Mouse (Mus musculus) CH12.LX (cell line): Measurements from ENCODE around the gene Hyal4. TPM values are rescaled to one million over a fixed set of nuclear protein-coding genes. Genes with fewer than 3 reads are reported as not detected.

Experiments used
- DNase-seq: peaks from one replicate; pipeline ENCODE4 v3.0.0-alpha.2; 2013; ENCODE audit errors: extremely low read depth
- H3K27ac ChIP-seq: 2 replicates; pipeline ENCODE4 v1.5.1; 2012; ENCODE audit warnings: low read depth, mild to moderate bottlenecking, control low read depth, moderate library complexity; ENCODE audit not compliant: insufficient read depth
- H3K27me3 ChIP-seq: replicated peaks from 2 replicates; pipeline ENCODE3; 2012; ENCODE audit warnings: inconsistent platforms
- H3K36me3 ChIP-seq, 2 experiments: replicated peaks in 1 of 2; 2 replicates each; pipeline versions ENCODE3 to v1.6.1; 2012; ENCODE audit warnings: inconsistent platforms in 1 of 2, low read length in 1 of 2, mild to moderate bottlenecking in 1 of 2, mixed read lengths in 1 of 2, moderate library complexity in 1 of 2; ENCODE audit not compliant: control insufficient read depth in 1 of 2, insufficient read depth in 1 of 2
- H3K4me1 ChIP-seq, 2 experiments: 2 replicates each; pipeline ENCODE4 v1.6.1; 2012; ENCODE audit warnings: inconsistent platforms in 1 of 2, moderate library complexity in 1 of 2; ENCODE audit not compliant: insufficient read depth in 2 of 2, control insufficient read depth in 1 of 2
- H3K4me2 ChIP-seq: 2 replicates; pipeline ENCODE4 v1.6.1; 2012; ENCODE audit warnings: low read depth, mild to moderate bottlenecking, control low read depth; ENCODE audit not compliant: poor library complexity, insufficient read depth, severe bottlenecking
- H3K4me3 ChIP-seq, 3 experiments: fragments of 150-350 bp in 1 of 3; sonication (generic) in 1 of 3; replicated peaks in 1 of 3; 2 replicates each; pipeline versions ENCODE3 to v1.5.1; 2011 to 2012; ENCODE audit warnings: low read depth in 2 of 3, low read length in 2 of 3, mild to moderate bottlenecking in 2 of 3, moderate library complexity in 2 of 3, control low read depth in 1 of 3, improper control_type of control experiment in 1 of 3, inconsistent platforms in 1 of 3, mixed read lengths in 1 of 3; ENCODE audit not compliant: poor library complexity in 1 of 3
- H3K79me2 ChIP-seq: replicated peaks from 2 replicates; pipeline ENCODE4 v1.6.1; 2012; ENCODE audit warnings: mild to moderate bottlenecking, moderate library complexity; ENCODE audit not compliant: control insufficient read depth, poor library complexity, insufficient read depth, severe bottlenecking; ENCODE audit errors: extremely low read depth
- H3K9ac ChIP-seq: 2 replicates; pipeline ENCODE4 v1.6.1; 2012; ENCODE audit warnings: low read depth, mild to moderate bottlenecking, control low read depth, moderate library complexity; ENCODE audit not compliant: insufficient read depth
- H3K9me3 ChIP-seq: replicated peaks from 2 replicates; pipeline ENCODE3; 2012; ENCODE audit warnings: low read length, inconsistent platforms, mixed read lengths
- BHLHE40 ChIP-seq: IDR thresholded peaks from 2 replicates; pipeline ENCODE4 v1.6.1; 2011; ENCODE audit warnings: mild to moderate bottlenecking, low read depth, low read length, improper control_type of control experiment
- CHD1 ChIP-seq: IDR thresholded peaks from 2 replicates; pipeline ENCODE4 v1.6.1; 2012; ENCODE audit warnings: low read depth, low read length, improper control_type of control experiment, inconsistent platforms
- CHD2 ChIP-seq: IDR thresholded peaks from 2 replicates; pipeline ENCODE4 v1.6.1; 2011; ENCODE audit warnings: low read length, improper control_type of control experiment
- CTCF ChIP-seq, 2 experiments: IDR thresholded peaks in 1 of 2; conservative IDR thresholded peaks in 1 of 2; 2 replicates each; pipeline ENCODE4 v1.5.1; 2011 to 2012; ENCODE audit warnings: low read depth in 2 of 2, low read length in 2 of 2, improper control_type of control experiment in 1 of 2, inconsistent platforms in 1 of 2, mild to moderate bottlenecking in 1 of 2, moderate library complexity in 1 of 2
- EP300 ChIP-seq: IDR thresholded peaks from 2 replicates; pipeline ENCODE4 v1.6.1; 2011; ENCODE audit warnings: low read length, improper control_type of control experiment
- ETS1 ChIP-seq: conservative IDR thresholded peaks from 2 replicates; pipeline ENCODE4 v1.6.1; 2012; ENCODE audit warnings: low read depth, mild to moderate bottlenecking, inconsistent platforms, low read length, improper control_type of control experiment, moderate library complexity
- GABPA ChIP-seq: IDR thresholded peaks from 2 replicates; pipeline ENCODE4 v1.6.1; 2012; ENCODE audit warnings: low read depth, low read length, improper control_type of control experiment, inconsistent platforms; ENCODE audit not compliant: insufficient replicate concordance
- JUN ChIP-seq: IDR thresholded peaks from 2 replicates; pipeline ENCODE4 v1.6.1; 2011; ENCODE audit warnings: low read depth, mild to moderate bottlenecking, low read length, improper control_type of control experiment, moderate library complexity; ENCODE audit not compliant: insufficient read depth
- JUND ChIP-seq: conservative IDR thresholded peaks from 2 replicates; pipeline ENCODE4 v1.6.1; 2011; ENCODE audit warnings: low read depth, low read length, improper control_type of control experiment
- KAT2A ChIP-seq: IDR thresholded peaks from 2 replicates; pipeline ENCODE4 v1.6.1; 2012; ENCODE audit warnings: low read length, improper control_type of control experiment, inconsistent platforms; ENCODE audit not compliant: insufficient replicate concordance
- MAFK ChIP-seq: IDR thresholded peaks from 2 replicates; pipeline ENCODE4 v1.6.1; 2011; ENCODE audit warnings: low read length, improper control_type of control experiment; ENCODE audit not compliant: insufficient replicate concordance
- MXI1 ChIP-seq: IDR thresholded peaks from 2 replicates; pipeline ENCODE4 v1.6.1; 2011; ENCODE audit warnings: mild to moderate bottlenecking, low read depth, low read length, improper control_type of control experiment
- NRF1 ChIP-seq: IDR thresholded peaks from 2 replicates; pipeline ENCODE4 v1.6.1; 2014; ENCODE audit warnings: low read depth, mild to moderate bottlenecking, inconsistent platforms, low read length, improper control_type of control experiment, moderate library complexity
- POLR2AphosphoS2 ChIP-seq: IDR thresholded peaks from 2 replicates; pipeline ENCODE4 v1.6.1; 2011; ENCODE audit warnings: low read depth, low read length, improper control_type of control experiment
- RAD21 ChIP-seq: IDR thresholded peaks from 2 replicates; pipeline ENCODE4 v1.6.1; 2011; ENCODE audit warnings: low read depth, mild to moderate bottlenecking, low read length, improper control_type of control experiment, moderate library complexity
- SMC3 ChIP-seq: IDR thresholded peaks from 2 replicates; pipeline ENCODE4 v1.6.1; 2011; ENCODE audit warnings: low read depth, low read length, improper control_type of control experiment
- TCF12 ChIP-seq: IDR thresholded peaks from 2 replicates; pipeline ENCODE4 v1.6.1; 2014; ENCODE audit warnings: low read depth, mild to moderate bottlenecking, inconsistent platforms, low read length, improper control_type of control experiment
- UBTF ChIP-seq: IDR thresholded peaks from 2 replicates; pipeline ENCODE4 v1.6.1; 2012; ENCODE audit warnings: low read depth, mild to moderate bottlenecking, inconsistent platforms, low read length, improper control_type of control experiment, moderate library complexity
- USF1 ChIP-seq: IDR thresholded peaks from 2 replicates; pipeline ENCODE4 v1.6.1; 2014; ENCODE audit warnings: low read depth, mild to moderate bottlenecking, inconsistent platforms, low read length, improper control_type of control experiment
- ZKSCAN1 ChIP-seq: IDR thresholded peaks from 2 replicates; pipeline ENCODE4 v1.6.1; 2012; ENCODE audit warnings: low read depth, inconsistent platforms, low read length, improper control_type of control experiment, borderline replicate concordance
- ZMIZ1 ChIP-seq: IDR thresholded peaks from 2 replicates; pipeline ENCODE4 v1.6.1; 2012; ENCODE audit warnings: low read depth, mild to moderate bottlenecking, inconsistent platforms, low read length, improper control_type of control experiment
- dilution Hi-C: fragments of 300-500 bp; cut with MboI; formaldehyde crosslinking; loops from 2 replicates; pipeline ENCODE4 v1.14.3; 2020; ENCODE audit warnings: low sequenced_read_pairs; ENCODE audit not compliant: extremely low pct_unique_long_range_greater_than_20kb, extremely low pct_ligation_motif_present
- in situ Hi-C: fragments of 300-500 bp; cut with MboI; formaldehyde crosslinking; loops from 3 replicates; pipeline ENCODE4 v1.14.3; 2019; ENCODE audit warnings: low sequenced_read_pairs, low pct_ligation_motif_present, low pct_unique_long_range_greater_than_20kb, mixed read lengths
- polyA plus RNA-seq: library from polyadenylated mRNA; unstranded; fragments of >175 nt; gene quantifications from 2 replicates; pipeline ENCODE4 v1.2.1, GENCODE M21; 2012; ENCODE audit warnings: low read depth; ENCODE audit not compliant: insufficient read length
- total RNA-seq, 2 experiments: library from RNA; depleted of rRNA; stranded (reverse); fragments of 300-350 nt in 1 of 2; fragments of >200 nt in 1 of 2; gene quantifications; 2 replicates each; pipeline ENCODE4 v1.2.3; 2012 to 2014

The Hyal4 gene
- total and polyA plus RNA-seq, 3 experiments: not detected

- Histone ChIP-seq H3K4me2 (no peak overlapping the region), H3K27ac (no peak overlapping the region), H3K36me3 (no peaks in the 10 kb centered on the region), H3K79me2 (no peaks in the 10 kb centered on the region), H3K4me1 (0 out of 4 replicates have a peak, but pooled peaks cover 0 to 2% of the 10 kb centered on the region in 2 experiments), H3K9me3 (no peaks in the 10 kb centered on the region), H3K27me3 (no peaks in the 10 kb centered on the region), H3K4me3 (no peak overlapping the region), H3K9ac (no peak overlapping the region)
- no peak for DNase-seq
- TF ChIP-seq ZKSCAN1 (no peak), KAT2A (no peak), BHLHE40 (no peak), MAFK (no peak), EP300 (no peak), POLR2AphosphoS2 (no peak), MXI1 (no peak), TCF12 (no peak), JUN (no peak), ETS1 (no peak), GABPA (no peak), SMC3 (no peak), CTCF (conservative IDR thresholded peaks at IDR 0.05 in 1 of 2, IDR thresholded peaks at IDR 0.05 in 1 of 2; ENCODE audit: low read depth in 2 of 2, low read length in 2 of 2) (no peak), NRF1 (no peak), CHD2 (no peak), ZMIZ1 (no peak), UBTF (no peak), JUND (no peak), USF1 (no peak), CHD1 (no peak)
- dilution Hi-C loops: no loop called here
- in situ Hi-C loops: no loop called here
Measured at GRCm38 (mm10) chr6:24707499-24707898, 40.6 kb upstream of the Hyal4 start.

- H3K9ac ChIP-seq: no peak overlapping the region; the same call in 1 of the 2 replicates
- peak overlapping the region in 1 of 3 experiments; percentile 35 for H3K4me3 ChIP-seq
- DNase-seq: peak; percentile 51
- dilution Hi-C loops (no loop called here), in situ Hi-C loops (no loop called here)
- no peaks in the 10 kb centered on the region for H3K79me2 ChIP-seq
- TF ChIP-seq ZKSCAN1: no peak
- no peak for TF ChIP-seq EP300
- TF ChIP-seq SMC3: peak; percentile 67
- TF ChIP-seq RAD21: peak; percentile 88
- peak; percentile 25 to 72; a peak in 2 of 4 replicates for TF ChIP-seq CTCF (conservative IDR thresholded peaks at IDR 0.05 in 1 of 2, IDR thresholded peaks at IDR 0.05 in 1 of 2; ENCODE audit: low read depth in 2 of 2, low read length in 2 of 2)
- H3K36me3 ChIP-seq: no peaks in the 10 kb centered on the region
- H3K4me1 ChIP-seq: no peaks in the 10 kb centered on the region
- no peaks in the 10 kb centered on the region for H3K9me3 ChIP-seq
- H3K27ac ChIP-seq: no peak overlapping the region
- no peaks in the 10 kb centered on the region for H3K27me3 ChIP-seq
- H3K4me2 ChIP-seq: peak overlapping the region; percentile 82
Measured at GRCm38 (mm10) chr6:24721317-24722099, 26.6 kb upstream of the Hyal4 start.
